Mouse (Mus musculus) adrenal gland, adult 18-20 months (tissue): ENCODE results near the gene Dbn1. TPM values are rescaled to one million over a fixed set of nuclear protein-coding genes. Genes with fewer than 3 reads are reported as not detected.

ENCODE experiments used
- DNase-seq, 2 experiments: peaks; one replicate each; pipeline ENCODE4 v3.0.0; 2021 to 2022; ENCODE audit warnings: low spot score in 2 of 2
- total RNA-seq, 2 experiments: library from RNA; stranded (reverse); gene quantifications; 1 replicate in 1 of 2; 2 replicates in 1 of 2; pipeline ENCODE4 v1.2.3; 2021

Dbn1 gene
- total RNA-seq, 2 experiments from 2014 or later = 11.1 to 16.2 TPM

- peak; percentile 43 to 69 for DNase-seq
Measured at GRCm38 (mm10) chr13:55510668-55511491, 23.0 kb upstream of the Dbn1 start.

GRCm38 (mm10) chr13:55510332-55510667 is 22.4 kb upstream of the Dbn1 start:
- no peak for DNase-seq

- DNase-seq = no peak
Measured at GRCm38 (mm10) chr13:55508531-55508930, 20.6 kb upstream of the Dbn1 start.

- no peak for DNase-seq
Measured at GRCm38 (mm10) chr13:55507877-55508276, 20.0 kb upstream of the Dbn1 start.

GRCm38 (mm10) chr13:55506697-55507096 is 18.8 kb upstream of the Dbn1 start:
- DNase-seq = no peak

GRCm38 (mm10) chr13:55505810-55506209 is 17.9 kb upstream of the Dbn1 start:
- no peak for DNase-seq

GRCm38 (mm10) chr13:55504390-55504789 is 16.5 kb upstream of the Dbn1 start:
- DNase-seq = no peak

- DNase-seq = no peak
Measured at GRCm38 (mm10) chr13:55502405-55502804, 14.5 kb upstream of the Dbn1 start.

GRCm38 (mm10) chr13:55500575-55500974 is 12.7 kb upstream of the Dbn1 start:
- DNase-seq = no peak

GRCm38 (mm10) chr13:55498906-55499305 is 11.0 kb upstream of the Dbn1 start:
- DNase-seq = no peak

- no peak for DNase-seq
Measured at GRCm38 (mm10) chr13:55496661-55497060, 8.8 kb upstream of the Dbn1 start.

GRCm38 (mm10) chr13:55495702-55496101 is 7.8 kb upstream of the Dbn1 start:
- DNase-seq = no peak

GRCm38 (mm10) chr13:55494883-55495621 is 7.1 kb upstream of the Dbn1 start:
- no peak for DNase-seq

GRCm38 (mm10) chr13:55494257-55494656 is 6.3 kb upstream of the Dbn1 start:
- DNase-seq = no peak

- no peak for DNase-seq
Measured at GRCm38 (mm10) chr13:55486916-55487577, 864 bp downstream of the Dbn1 start.

GRCm38 (mm10) chr13:55486029-55486794 is 1.7 kb downstream of the Dbn1 start:
- DNase-seq = no peak

- DNase-seq = no peak
Measured at GRCm38 (mm10) chr13:55484520-55485088, 3.3 kb downstream of the Dbn1 start.

GRCm38 (mm10) chr13:55483593-55483992 is 4.3 kb downstream of the Dbn1 start:
- no peak for DNase-seq

GRCm38 (mm10) chr13:55483071-55483470 is 4.8 kb downstream of the Dbn1 start:
- no peak for DNase-seq

GRCm38 (mm10) chr13:55482542-55482941 is 5.4 kb downstream of the Dbn1 start:
- no peak for DNase-seq

- DNase-seq = no peak
Measured at GRCm38 (mm10) chr13:55479929-55480328, 8.0 kb downstream of the Dbn1 start.
